Mouse (Mus musculus) embryonic facial prominence, embryonic 15.5 days (tissue): ENCODE measurements at regions not wholly inside any gene's neighbourhood (a gene's known extent, or its start where the extent isn't known, plus 50 kb on each side); places are given as distances from the start of the nearest gene placed in this dataset. TPM values are rescaled to one million over a fixed set of nuclear protein-coding genes. Genes with fewer than 3 reads are reported as not detected.

Source experiments
- ATAC-seq: fragments of 200-750 bp; cut with Nextera tagmentation; 2 replicates; pipeline ENCODE4 v1.8.0; 2017; ENCODE audit warnings: low read depth, moderate TSS enrichment; ENCODE audit not compliant: insufficient number of reproducible peaks, low FRiP score, low TSS enrichment
- H3K27ac ChIP-seq: fragments of 300-500 bp; sonication (generic); replicated peaks from 2 replicates; pipeline ENCODE4 v1.5.1; 2015; ENCODE audit warnings: mild to moderate bottlenecking, inconsistent platforms
- H3K27me3 ChIP-seq: fragments of 300-500 bp; sonication (generic); 2 replicates; pipeline ENCODE4 v1.6.1; 2015; ENCODE audit warnings: inconsistent platforms
- H3K36me3 ChIP-seq: fragments of 300-500 bp; sonication (generic); 2 replicates; pipeline ENCODE4 v1.6.1; 2015; ENCODE audit warnings: mild to moderate bottlenecking, inconsistent platforms
- H3K4me1 ChIP-seq: fragments of 300-500 bp; sonication (generic); 2 replicates; pipeline ENCODE4 v1.6.1; 2015; ENCODE audit warnings: inconsistent platforms
- H3K4me2 ChIP-seq: fragments of 300-500 bp; sonication (generic); replicated peaks from 2 replicates; pipeline ENCODE4 v1.6.1; 2015; ENCODE audit warnings: mild to moderate bottlenecking, inconsistent platforms
- H3K4me3 ChIP-seq: fragments of 300-500 bp; sonication (generic); replicated peaks from 2 replicates; pipeline ENCODE4 v1.5.1; 2015; ENCODE audit warnings: mild to moderate bottlenecking, inconsistent platforms
- H3K9ac ChIP-seq: fragments of 300-500 bp; sonication (generic); 2 replicates; pipeline ENCODE4 v1.6.1; 2015; ENCODE audit warnings: inconsistent platforms
- H3K9me3 ChIP-seq: fragments of 300-500 bp; sonication (generic); replicated peaks from 2 replicates; pipeline ENCODE4 v1.6.1; 2016; ENCODE audit warnings: inconsistent platforms
- WGBS: fragments of 180-500 bp; shearing (Covaris S2); methylation state at CpG from one replicate; pipeline ENCODE4 v1.1.7; 2015; 5-methylcytosine and 5-hydroxymethylcytosine counted together
- microRNA-seq: library from miRNA; unstranded; fragments of <30 nt; microRNA quantifications from one replicate; pipeline ENCODE4, GENCODE M21; 2016; ENCODE audit warnings: borderline number of aligned reads

DNA sequence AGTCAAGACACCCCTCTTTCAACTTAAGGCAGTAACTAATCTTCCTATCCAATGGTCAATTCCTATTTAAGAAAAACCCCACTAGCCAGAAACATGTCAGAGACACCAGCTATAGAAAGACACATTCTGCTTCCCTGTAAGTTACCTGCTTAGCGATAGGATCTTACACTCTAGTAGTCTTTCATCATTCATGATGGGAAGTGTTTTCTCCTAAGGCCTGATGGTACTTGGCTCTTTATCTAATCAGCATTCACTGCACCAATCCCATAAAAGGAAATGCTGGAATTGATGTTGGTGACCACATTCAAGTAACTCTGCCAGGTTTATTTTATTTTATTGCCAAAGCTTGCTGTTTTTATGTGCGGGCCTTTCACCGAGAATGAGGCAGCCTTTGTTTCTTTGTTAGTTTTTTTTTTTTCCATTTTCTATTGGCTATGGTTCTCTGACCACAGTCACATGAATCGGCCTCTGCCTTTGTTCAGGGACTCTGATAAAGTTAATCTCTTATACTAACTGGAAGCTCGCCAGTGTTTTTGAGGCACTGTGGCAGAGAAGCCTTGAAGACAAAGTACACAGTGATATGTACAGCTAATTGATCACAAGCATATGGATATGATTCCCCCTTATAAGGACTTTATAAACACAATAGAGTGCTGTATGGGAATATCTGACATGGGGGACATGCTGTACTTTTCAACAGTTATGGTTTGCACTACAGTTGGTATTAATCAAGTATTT lies 166.0 kb upstream of the Chrm3 start:
- H3K9me3 ChIP-seq, result no peaks in the 10 kb centered on the region
- no peak overlapping the region for H3K27ac ChIP-seq
- ATAC-seq, result no peak
- H3K36me3 ChIP-seq, result no peaks in the 10 kb centered on the region
- 77% methylated on average over 5 of the region's 5 CpGs for WGBS
- H3K4me3 ChIP-seq, result no peak overlapping the region
- H3K4me1 ChIP-seq, result no peaks in the 10 kb centered on the region
- H3K9ac ChIP-seq, result no peak overlapping the region
- H3K27me3 ChIP-seq, result no peaks in the 10 kb centered on the region
- H3K4me2 ChIP-seq, result no peak overlapping the region

DNA sequence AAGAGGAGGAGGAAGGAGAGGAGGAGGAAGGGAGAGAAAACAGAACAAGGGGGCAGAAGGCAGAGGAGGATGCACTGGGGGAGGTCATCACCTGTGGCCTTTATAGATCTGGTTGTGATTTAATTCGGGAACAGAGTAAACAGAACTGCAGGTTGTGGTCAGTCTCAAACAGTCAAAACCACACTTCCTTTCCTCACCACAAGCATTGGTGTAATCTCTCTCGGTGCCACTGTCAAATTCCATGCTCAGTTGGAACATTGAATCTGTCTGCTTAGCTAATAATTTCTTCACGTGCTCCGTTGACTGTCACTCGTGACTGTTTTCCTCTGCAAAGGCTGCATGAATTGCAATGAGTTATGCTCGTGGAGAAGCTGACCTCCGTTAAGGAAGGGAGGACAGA lies 143.6 kb upstream of the Chrm3 start:
- no peaks in the 10 kb centered on the region for H3K9me3 ChIP-seq
- H3K27ac ChIP-seq, result no peak overlapping the region
- H3K9ac ChIP-seq, result no peak overlapping the region
- H3K4me1 ChIP-seq, result no peaks in the 10 kb centered on the region
- 41% methylated on average over 7 of the region's 7 CpGs for WGBS
- no peaks in the 10 kb centered on the region for H3K27me3 ChIP-seq
- H3K4me3 ChIP-seq, result no peak overlapping the region
- H3K36me3 ChIP-seq, result no peaks in the 10 kb centered on the region
- no peak for ATAC-seq
- H3K4me2 ChIP-seq, result no peak overlapping the region

DNA sequence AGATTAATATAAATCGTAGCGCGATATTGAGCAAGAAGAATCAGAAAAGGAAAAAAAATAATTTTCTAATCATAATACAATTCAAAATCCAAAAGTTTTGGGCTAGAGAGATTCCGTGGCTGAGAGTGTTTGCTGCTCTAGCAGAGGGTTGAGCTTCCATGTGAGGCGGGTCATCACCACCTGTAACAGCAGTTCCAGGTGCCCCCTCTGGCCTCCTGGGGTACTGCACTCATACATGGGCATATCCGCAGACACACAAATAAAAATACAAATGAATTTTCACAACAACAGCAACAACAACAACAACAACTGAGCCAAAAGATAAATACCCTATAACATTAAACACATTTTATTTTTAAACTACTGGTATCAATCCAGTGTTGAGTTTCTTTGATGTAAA lies 94.7 kb upstream of the Chrm3 start:
- no peak for ATAC-seq
- no peaks in the 10 kb centered on the region for H3K36me3 ChIP-seq
- no peaks in the 10 kb centered on the region for H3K27me3 ChIP-seq
- H3K4me2 ChIP-seq, result no peak overlapping the region
- no peaks in the 10 kb centered on the region for H3K4me1 ChIP-seq
- no peak overlapping the region for H3K27ac ChIP-seq
- H3K9ac ChIP-seq, result no peak overlapping the region
- H3K9me3 ChIP-seq, result no peaks in the 10 kb centered on the region
- H3K4me3 ChIP-seq, result no peak overlapping the region
- WGBS, result 92% methylated on average over 6 of the region's 6 CpGs

DNA sequence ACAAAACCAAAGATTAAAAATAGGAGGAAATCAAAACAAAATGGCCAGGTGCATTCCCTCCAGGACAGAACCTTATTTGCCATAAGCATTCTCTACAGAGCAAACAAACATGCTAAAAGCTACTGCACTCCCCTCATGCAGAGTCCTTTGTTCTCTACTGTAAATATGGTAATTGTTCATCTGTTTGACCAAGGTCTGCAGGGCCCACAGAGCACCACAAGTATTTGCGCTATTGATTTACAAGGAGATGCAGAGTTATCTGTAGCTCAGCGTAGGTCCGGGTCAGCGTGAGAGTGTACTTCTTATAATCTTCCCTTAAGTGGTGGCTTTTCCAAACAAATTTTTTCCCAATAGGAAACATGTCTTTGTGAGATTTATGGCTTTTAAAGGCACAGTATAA lies 94.0 kb upstream of the Chrm3 start:
- Histone ChIP-seq H3K36me3 (no peaks in the 10 kb centered on the region), H3K4me3 (no peak overlapping the region), H3K27me3 (no peaks in the 10 kb centered on the region), H3K27ac (no peak overlapping the region), H3K9me3 (no peaks in the 10 kb centered on the region), H3K4me1 (no peaks in the 10 kb centered on the region), H3K9ac (no peak overlapping the region), H3K4me2 (no peak overlapping the region)
- 88% methylated on average over 4 of the region's 4 CpGs for WGBS
- ATAC-seq, result no peak

DNA sequence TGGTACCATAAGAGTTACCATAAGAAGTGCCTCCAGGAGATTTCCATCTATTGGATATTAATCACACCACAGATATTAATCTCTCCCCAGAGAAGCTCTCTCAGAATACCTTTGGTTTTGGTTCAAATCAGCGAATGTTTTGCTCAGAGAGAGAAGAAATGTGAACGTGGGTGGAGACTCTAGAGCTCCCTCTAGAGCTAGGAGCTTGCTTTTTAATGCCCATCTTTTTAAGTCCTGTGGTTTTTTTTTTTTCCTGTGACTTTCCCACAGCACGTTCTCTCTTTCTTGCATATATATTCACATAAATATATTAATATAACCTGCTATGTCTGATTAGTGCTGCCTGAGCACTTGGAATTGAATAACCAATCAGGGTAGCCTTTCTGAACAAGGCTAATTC lies 90.4 kb upstream of the Chrm3 start:
- H3K4me2 ChIP-seq, result no peak overlapping the region
- H3K9me3 ChIP-seq, result no peaks in the 10 kb centered on the region
- WGBS, result 30% methylated on average over 3 of the region's 3 CpGs
- ATAC-seq, result no peak
- H3K9ac ChIP-seq, result no peak overlapping the region
- no peak overlapping the region for H3K27ac ChIP-seq
- no peaks in the 10 kb centered on the region for H3K27me3 ChIP-seq
- H3K4me3 ChIP-seq, result no peak overlapping the region
- no peaks in the 10 kb centered on the region for H3K36me3 ChIP-seq
- no peaks in the 10 kb centered on the region for H3K4me1 ChIP-seq

DNA sequence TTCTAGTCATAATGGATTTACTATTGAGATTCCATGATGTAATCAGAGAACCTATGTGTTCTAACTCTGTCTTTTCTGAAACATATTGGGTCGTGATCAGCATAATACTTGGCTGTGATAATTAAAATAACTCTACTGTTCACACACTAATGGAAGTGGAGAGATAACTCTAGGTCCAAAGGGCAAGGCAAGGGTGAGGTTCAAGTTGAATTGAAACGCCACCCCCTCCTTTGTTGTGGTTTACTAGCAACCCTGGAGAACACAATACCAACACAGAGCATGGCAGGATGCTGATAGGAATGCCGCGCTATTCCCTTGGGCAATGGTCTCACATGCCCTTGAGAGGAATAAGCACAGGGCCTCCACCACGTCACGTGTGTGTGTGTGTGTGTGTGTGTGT lies 88.9 kb upstream of the Chrm3 start:
- Histone ChIP-seq H3K27me3 (no peaks in the 10 kb centered on the region), H3K9ac (no peak overlapping the region), H3K4me1 (no peaks in the 10 kb centered on the region), H3K36me3 (no peaks in the 10 kb centered on the region), H3K4me2 (no peak overlapping the region), H3K9me3 (no peaks in the 10 kb centered on the region), H3K4me3 (no peak overlapping the region), H3K27ac (no peak overlapping the region)
- no peak for ATAC-seq
- WGBS, result 74% methylated on average over 6 of the region's 6 CpGs

DNA sequence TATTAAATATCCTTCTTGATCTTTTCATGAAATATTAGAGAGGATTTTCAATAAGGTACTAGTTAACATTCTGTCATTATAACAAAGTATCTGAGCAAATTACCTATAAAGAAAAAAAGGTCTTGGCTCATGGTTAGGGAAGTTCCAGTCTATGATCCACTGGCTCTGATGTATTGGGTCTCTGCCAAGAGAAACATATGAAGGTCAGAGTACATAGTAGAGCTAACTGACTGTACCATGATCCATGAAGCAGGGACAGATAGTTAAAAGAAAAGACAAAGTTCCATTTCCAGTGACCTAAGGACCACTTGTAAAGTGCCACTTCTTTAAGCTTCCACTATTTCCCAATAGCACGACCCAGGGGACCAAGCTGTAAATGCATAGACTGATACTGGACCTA lies 87.2 kb upstream of the Chrm3 start:
- no peaks in the 10 kb centered on the region for H3K27me3 ChIP-seq
- H3K9ac ChIP-seq, result no peak overlapping the region
- no peak overlapping the region for H3K4me2 ChIP-seq
- H3K36me3 ChIP-seq, result no peaks in the 10 kb centered on the region
- ATAC-seq, result no peak
- H3K27ac ChIP-seq, result no peak overlapping the region
- 79% methylated on average over 1 of the region's 1 CpGs for WGBS
- H3K9me3 ChIP-seq, result no peaks in the 10 kb centered on the region
- H3K4me3 ChIP-seq, result no peak overlapping the region
- H3K4me1 ChIP-seq, result no peaks in the 10 kb centered on the region

DNA sequence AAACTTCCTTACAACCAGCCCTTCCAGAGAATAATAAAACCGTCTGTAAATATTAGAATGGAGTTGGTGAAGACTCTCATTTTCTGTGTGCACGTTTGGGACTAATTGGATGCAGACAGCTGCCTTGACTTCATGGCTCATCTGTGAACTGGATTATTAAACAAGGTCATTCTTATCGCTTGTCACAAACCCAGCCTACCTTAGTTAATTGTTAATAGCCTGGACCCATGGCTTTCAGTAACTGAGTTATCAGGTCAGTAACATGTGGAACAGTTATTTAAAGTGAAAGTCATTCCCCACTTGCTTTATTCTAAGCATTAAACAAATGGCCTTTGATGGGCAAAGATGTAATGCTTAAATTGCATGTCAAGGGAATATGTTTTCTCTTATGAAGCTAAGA lies 85.0 kb upstream of the Chrm3 start:
- WGBS, result 42% methylated on average over 3 of the region's 3 CpGs
- H3K9ac ChIP-seq, result no peak overlapping the region
- H3K27me3 ChIP-seq, result no peaks in the 10 kb centered on the region
- H3K4me1 ChIP-seq, result no peaks in the 10 kb centered on the region
- no peaks in the 10 kb centered on the region for H3K9me3 ChIP-seq
- H3K36me3 ChIP-seq, result no peaks in the 10 kb centered on the region
- H3K4me2 ChIP-seq, result no peak overlapping the region
- no peak overlapping the region for H3K4me3 ChIP-seq
- ATAC-seq, result no peak
- no peak overlapping the region for H3K27ac ChIP-seq

Small RNA genes lying in the stretch of these regions (microRNA-seq; reads per million reads assigned to microRNA genes)
- gene Gm23415, result not detected
